Mouse (Mus musculus): ENCODE data around the gene Olfr622. TPM values are rescaled to one million over a fixed set of nuclear protein-coding genes. Genes with fewer than 3 reads are reported as not detected.

The Olfr622 gene
- not detected in 2 replicates for polyA plus RNA-seq (2015; fragmentation: Nextera tagmentation; extraction: Ambion mirVana)

- H3K27ac ChIP-seq (ENCODE audit: low read length): no peak within 1 kb of the TSS
- WGBS: 57% methylated on average over 1 of the region's 1 CpGs
- H3K9ac ChIP-seq (ENCODE audit: low read length): no peak within 1 kb of the TSS
- H3K4me1 ChIP-seq (ENCODE audit: control insufficient read depth, insufficient read depth, low read length): no peaks in the 10 kb centered on the region
- H3K36me3 ChIP-seq (ENCODE audit: control insufficient read depth, insufficient read depth): no peaks in the 10 kb centered on the region
- no peak within 1 kb of the TSS for H3K4me2 ChIP-seq (ENCODE audit: low read depth, low read length)
- H3K27me3 ChIP-seq (ENCODE audit: control insufficient read depth, insufficient read depth, low read length): no peaks in the 10 kb centered on the region
- no peak for ATAC-seq (replicated peaks; ENCODE audit: extremely low read depth, insufficient read depth, low FRiP score)
- H3K9me3 ChIP-seq (replicated peaks; ENCODE audit: control insufficient read depth, low read length): no peaks in the 10 kb centered on the region
- no peak within 1 kb of the TSS for H3K4me3 ChIP-seq (ENCODE audit: low read length)
Measured at GRCm38 (mm10) chr7:103642602-103643001, at the start of gene Olfr622. Gene Olfr622 (minus strand): TSS chr7:103642702.

- H3K4me1 ChIP-seq (ENCODE audit: control insufficient read depth, insufficient read depth, low read length): no peaks in the 10 kb centered on the region
- ATAC-seq (replicated peaks; ENCODE audit: extremely low read depth, insufficient read depth, low FRiP score): no peak
- no peaks in the 10 kb centered on the region for H3K36me3 ChIP-seq (ENCODE audit: control insufficient read depth, insufficient read depth)
- H3K4me2 ChIP-seq (ENCODE audit: low read depth, low read length): no peak within 1 kb of the TSS
- H3K27me3 ChIP-seq (ENCODE audit: control insufficient read depth, insufficient read depth, low read length): no peaks in the 10 kb centered on the region
- no peak within 1 kb of the TSS for H3K27ac ChIP-seq (ENCODE audit: low read length)
- H3K9ac ChIP-seq (ENCODE audit: low read length): no peak within 1 kb of the TSS
- no peaks in the 10 kb centered on the region for H3K9me3 ChIP-seq (replicated peaks; ENCODE audit: control insufficient read depth, low read length)
- H3K4me3 ChIP-seq (ENCODE audit: low read length): no peak within 1 kb of the TSS
Measured at GRCm38 (mm10) chr7:103682420-103682819, 39.9 kb upstream of the Olfr622 start, which contains the start of gene Olfr625-ps1. Gene Olfr625-ps1 (plus strand): TSS chr7:103682720.

GRCm38 (mm10) chr7:103671091-103671490 lies 28.6 kb upstream of the Olfr622 start, which contains the start of gene Olfr624:
Gene Olfr624 (minus strand): TSS chr7:103671191.
- no peak within 1 kb of the TSS for H3K9ac ChIP-seq (ENCODE audit: low read length)
- no peak within 1 kb of the TSS for H3K27ac ChIP-seq (ENCODE audit: low read length)
- H3K9me3 ChIP-seq (replicated peaks; ENCODE audit: control insufficient read depth, low read length): no peaks in the 10 kb centered on the region
- WGBS: 87% methylated on average over 2 of the region's 2 CpGs
- no peaks in the 10 kb centered on the region for H3K4me1 ChIP-seq (ENCODE audit: control insufficient read depth, insufficient read depth, low read length)
- H3K4me3 ChIP-seq (ENCODE audit: low read length): no peak within 1 kb of the TSS
- no peak for ATAC-seq (replicated peaks; ENCODE audit: extremely low read depth, insufficient read depth, low FRiP score)
- H3K36me3 ChIP-seq (ENCODE audit: control insufficient read depth, insufficient read depth): no peaks in the 10 kb centered on the region
- H3K4me2 ChIP-seq (ENCODE audit: low read depth, low read length): no peak within 1 kb of the TSS
- no peaks in the 10 kb centered on the region for H3K27me3 ChIP-seq (ENCODE audit: control insufficient read depth, insufficient read depth, low read length)

- ATAC-seq (replicated peaks; ENCODE audit: extremely low read depth, insufficient read depth, low FRiP score): no peak
- H3K27me3 ChIP-seq (ENCODE audit: control insufficient read depth, insufficient read depth, low read length): no peaks in the 10 kb centered on the region
- H3K4me3 ChIP-seq (ENCODE audit: low read length): no peak within 1 kb of the TSS
- no peak within 1 kb of the TSS for H3K27ac ChIP-seq (ENCODE audit: low read length)
- H3K9me3 ChIP-seq (replicated peaks; ENCODE audit: control insufficient read depth, low read length): no peaks in the 10 kb centered on the region
- no peak within 1 kb of the TSS for H3K4me2 ChIP-seq (ENCODE audit: low read depth, low read length)
- no peak within 1 kb of the TSS for H3K9ac ChIP-seq (ENCODE audit: low read length)
- no peaks in the 10 kb centered on the region for H3K36me3 ChIP-seq (ENCODE audit: control insufficient read depth, insufficient read depth)
- H3K4me1 ChIP-seq (ENCODE audit: control insufficient read depth, insufficient read depth, low read length): no peaks in the 10 kb centered on the region
Measured at GRCm38 (mm10) chr7:103663598-103663997, 21.1 kb upstream of the Olfr622 start, which contains the start of gene Olfr623. Gene Olfr623 (minus strand): TSS chr7:103663698.

- Histone ChIP-seq H3K4me3 (ENCODE audit: low read length) (no peak overlapping the region), H3K9me3 (replicated peaks; ENCODE audit: control insufficient read depth, low read length) (no peaks in the 10 kb centered on the region), H3K36me3 (ENCODE audit: control insufficient read depth, insufficient read depth) (no peaks in the 10 kb centered on the region), H3K27me3 (ENCODE audit: control insufficient read depth, insufficient read depth, low read length) (no peaks in the 10 kb centered on the region), H3K4me1 (ENCODE audit: control insufficient read depth, insufficient read depth, low read length) (no peaks in the 10 kb centered on the region), H3K4me2 (ENCODE audit: low read depth, low read length) (no peak overlapping the region), H3K27ac (ENCODE audit: low read length) (no peak overlapping the region), H3K9ac (ENCODE audit: low read length) (no peak overlapping the region)
- whole genome bisulfite sequencing: 76% methylated on average over 4 of the region's 4 CpGs
- ATAC-seq (replicated peaks; ENCODE audit: extremely low read depth, insufficient read depth, low FRiP score): no peak
Measured at GRCm38 (mm10) chr7:103644070-103644469, 1.6 kb upstream of the Olfr622 start.

GRCm38 (mm10) chr7:103636795-103637194 lies 5.7 kb downstream of the Olfr622 start:
- Histone ChIP-seq H3K27ac (ENCODE audit: low read length) (no peak overlapping the region), H3K4me1 (ENCODE audit: control insufficient read depth, insufficient read depth, low read length) (no peaks in the 10 kb centered on the region), H3K36me3 (ENCODE audit: control insufficient read depth, insufficient read depth) (no peaks in the 10 kb centered on the region), H3K4me3 (ENCODE audit: low read length) (no peak overlapping the region), H3K4me2 (ENCODE audit: low read depth, low read length) (no peak overlapping the region), H3K9me3 (replicated peaks; ENCODE audit: control insufficient read depth, low read length) (no peaks in the 10 kb centered on the region), H3K9ac (ENCODE audit: low read length) (no peak overlapping the region), H3K27me3 (ENCODE audit: control insufficient read depth, insufficient read depth, low read length) (no peaks in the 10 kb centered on the region)
- no peak for ATAC-seq (replicated peaks; ENCODE audit: extremely low read depth, insufficient read depth, low FRiP score)

- Histone ChIP-seq H3K27ac (ENCODE audit: low read length) (no peak within 1 kb of the TSS), H3K4me2 (ENCODE audit: low read depth, low read length) (no peak within 1 kb of the TSS), H3K9me3 (replicated peaks; ENCODE audit: control insufficient read depth, low read length) (no peaks in the 10 kb centered on the region), H3K4me3 (ENCODE audit: low read length) (no peak within 1 kb of the TSS), H3K27me3 (ENCODE audit: control insufficient read depth, insufficient read depth, low read length) (no peaks in the 10 kb centered on the region), H3K9ac (ENCODE audit: low read length) (no peak within 1 kb of the TSS), H3K36me3 (ENCODE audit: control insufficient read depth, insufficient read depth) (no peaks in the 10 kb centered on the region), H3K4me1 (ENCODE audit: control insufficient read depth, insufficient read depth, low read length) (no peaks in the 10 kb centered on the region)
- no peak for ATAC-seq (replicated peaks; ENCODE audit: extremely low read depth, insufficient read depth, low FRiP score)
- 69% methylated on average over 2 of the region's 2 CpGs for WGBS
Measured at GRCm38 (mm10) chr7:103612434-103612833, 30.1 kb downstream of the Olfr622 start, which contains the start of gene Olfr620. Gene Olfr620 (minus strand): TSS chr7:103612534.

GRCm38 (mm10) chr7:103607425-103607824 lies 35.1 kb downstream of the Olfr622 start:
- H3K9me3 ChIP-seq (replicated peaks; ENCODE audit: control insufficient read depth, low read length): no peaks in the 10 kb centered on the region
- no peak overlapping the region for H3K27ac ChIP-seq (ENCODE audit: low read length)
- no peak overlapping the region for H3K9ac ChIP-seq (ENCODE audit: low read length)
- H3K27me3 ChIP-seq (ENCODE audit: control insufficient read depth, insufficient read depth, low read length): no peaks in the 10 kb centered on the region
- WGBS: 69% methylated on average over 2 of the region's 2 CpGs
- no peak overlapping the region for H3K4me3 ChIP-seq (ENCODE audit: low read length)
- H3K36me3 ChIP-seq (ENCODE audit: control insufficient read depth, insufficient read depth): no peaks in the 10 kb centered on the region
- H3K4me1 ChIP-seq (ENCODE audit: control insufficient read depth, insufficient read depth, low read length): no peaks in the 10 kb centered on the region
- H3K4me2 ChIP-seq (ENCODE audit: low read depth, low read length): no peak overlapping the region
- ATAC-seq (replicated peaks; ENCODE audit: extremely low read depth, insufficient read depth, low FRiP score): no peak

GRCm38 (mm10) chr7:103600275-103600674 lies 42.2 kb downstream of the Olfr622 start, which contains the start of gene Olfr619:
Gene Olfr619 (plus strand): TSS chr7:103600575.
- Histone ChIP-seq H3K36me3 (ENCODE audit: control insufficient read depth, insufficient read depth) (no peaks in the 10 kb centered on the region), H3K4me2 (ENCODE audit: low read depth, low read length) (no peak within 1 kb of the TSS), H3K9ac (ENCODE audit: low read length) (no peak within 1 kb of the TSS), H3K27me3 (ENCODE audit: control insufficient read depth, insufficient read depth, low read length) (no peaks in the 10 kb centered on the region), H3K9me3 (replicated peaks; ENCODE audit: control insufficient read depth, low read length) (no peaks in the 10 kb centered on the region), H3K4me1 (ENCODE audit: control insufficient read depth, insufficient read depth, low read length) (no peaks in the 10 kb centered on the region), H3K4me3 (ENCODE audit: low read length) (no peak within 1 kb of the TSS), H3K27ac (ENCODE audit: low read length) (no peak within 1 kb of the TSS)
- no peak for ATAC-seq (replicated peaks; ENCODE audit: extremely low read depth, insufficient read depth, low FRiP score)

All from heart, embryonic 16.5 days (tissue).